Mouse (Mus musculus): Measurements from ENCODE around the gene Clec2l. TPM values are rescaled to one million over a fixed set of nuclear protein-coding genes. Genes with fewer than 3 reads are reported as not detected.

Gene Clec2l
- polyA plus RNA-seq (2012; rRNA removed) = 16.1 and 18.2 TPM in 2 replicates
- polyA plus RNA-seq (2014; fragmentation: Nextera tagmentation; extraction: Ambion mirVana) = 6.3 and 11.7 TPM in 2 replicates

GRCm38 (mm10) chr6:38662714-38663615 lies at the start of gene Clec2l:
Gene Clec2l, plus strand, starts transcription at chr6:38663069.
- DNase-seq (ENCODE audit: low spot score) = no peak
- peak within 1 kb of the TSS; percentile 67 for H3K9ac ChIP-seq (ENCODE audit: low read depth, low read length, severe bottlenecking)
- no peaks in the 10 kb centered on the region for H3K36me3 ChIP-seq (ENCODE audit: control insufficient read depth, insufficient read depth, low read length)
- ATAC-seq (ENCODE audit: low FRiP score, low read depth) = peak; percentile 85
- peaks cover 11% of the 10 kb centered on the region; the same call in 1 of the 2 replicates for H3K27me3 ChIP-seq (ENCODE audit: control insufficient read depth, insufficient read depth, low read length)
- 0% methylated on average over 33 of the region's 84 CpGs for WGBS
- no peaks in the 10 kb centered on the region for H3K4me1 ChIP-seq (ENCODE audit: control insufficient read depth, insufficient read depth, low read length)
- H3K27ac ChIP-seq (replicated peaks; ENCODE audit: low read depth, low read length) = no peak within 1 kb of the TSS
- TF ChIP-seq POLR2A (IDR thresholded peaks at IDR 0.05; ENCODE audit: borderline replicate concordance, extremely low read depth, insufficient read depth, insufficient read length) = no peak
- peak within 1 kb of the TSS; percentile 89 for H3K4me2 ChIP-seq (replicated peaks; ENCODE audit: low read depth, low read length, severe bottlenecking)
- peak within 1 kb of the TSS; percentile 53 for H3K4me3 ChIP-seq (replicated peaks; ENCODE audit: low read length)
- H3K9me3 ChIP-seq (ENCODE audit: control insufficient read depth, low read length) = no peaks in the 10 kb centered on the region

GRCm38 (mm10) chr6:38622406-38622805 lies 40.5 kb upstream of the Clec2l start:
- no peak overlapping the region for H3K4me2 ChIP-seq (replicated peaks; ENCODE audit: low read depth, low read length, severe bottlenecking)
- WGBS = 96% methylated on average over 1 of the region's 1 CpGs
- no peak overlapping the region for H3K27ac ChIP-seq (replicated peaks; ENCODE audit: low read depth, low read length)
- H3K4me3 ChIP-seq (replicated peaks; ENCODE audit: low read length) = no peak overlapping the region
- H3K36me3 ChIP-seq (ENCODE audit: control insufficient read depth, insufficient read depth, low read length) = peaks cover 29% of the 10 kb centered on the region
- no peak for ATAC-seq (ENCODE audit: low FRiP score, low read depth)
- H3K4me1 ChIP-seq (ENCODE audit: control insufficient read depth, insufficient read depth, low read length) = 0 out of 2 replicates have a peak, but pooled peaks cover 6% of the 10 kb centered on the region
- TF ChIP-seq POLR2A (IDR thresholded peaks at IDR 0.05; ENCODE audit: borderline replicate concordance, extremely low read depth, insufficient read depth, insufficient read length) = no peak
- H3K27me3 ChIP-seq (ENCODE audit: control insufficient read depth, insufficient read depth, low read length) = no peaks in the 10 kb centered on the region
- no peak for DNase-seq (ENCODE audit: low spot score)
- H3K9me3 ChIP-seq (ENCODE audit: control insufficient read depth, low read length) = peaks cover 5% of the 10 kb centered on the region; the same call in 1 of the 2 replicates
- H3K9ac ChIP-seq (ENCODE audit: low read depth, low read length, severe bottlenecking) = no peak overlapping the region

GRCm38 (mm10) chr6:38623457-38623856 lies 39.4 kb upstream of the Clec2l start:
- no peak overlapping the region for H3K4me3 ChIP-seq (replicated peaks; ENCODE audit: low read length)
- ATAC-seq (ENCODE audit: low FRiP score, low read depth) (no peak), DNase-seq (ENCODE audit: low spot score) (no peak)
- no peak overlapping the region; the same call in 1 of the 2 replicates for H3K27ac ChIP-seq (replicated peaks; ENCODE audit: low read depth, low read length)
- H3K9me3 ChIP-seq (ENCODE audit: control insufficient read depth, low read length) = no peaks in the 10 kb centered on the region
- H3K36me3 ChIP-seq (ENCODE audit: control insufficient read depth, insufficient read depth, low read length) = peaks cover 20% of the 10 kb centered on the region
- no peaks in the 10 kb centered on the region for H3K27me3 ChIP-seq (ENCODE audit: control insufficient read depth, insufficient read depth, low read length)
- TF ChIP-seq POLR2A (IDR thresholded peaks at IDR 0.05; ENCODE audit: borderline replicate concordance, extremely low read depth, insufficient read depth, insufficient read length) = no peak
- H3K9ac ChIP-seq (ENCODE audit: low read depth, low read length, severe bottlenecking) = no peak overlapping the region
- H3K4me1 ChIP-seq (ENCODE audit: control insufficient read depth, insufficient read depth, low read length) = 0 out of 2 replicates have a peak, but pooled peaks cover 6% of the 10 kb centered on the region
- WGBS = 81% methylated on average over 2 of the region's 2 CpGs
- no peak overlapping the region for H3K4me2 ChIP-seq (replicated peaks; ENCODE audit: low read depth, low read length, severe bottlenecking)

GRCm38 (mm10) chr6:38624439-38624838 lies 38.4 kb upstream of the Clec2l start:
- Histone ChIP-seq H3K9me3 (ENCODE audit: control insufficient read depth, low read length) (no peaks in the 10 kb centered on the region), H3K4me3 (replicated peaks; ENCODE audit: low read length) (no peak overlapping the region), H3K9ac (ENCODE audit: low read depth, low read length, severe bottlenecking) (no peak overlapping the region), H3K36me3 (ENCODE audit: control insufficient read depth, insufficient read depth, low read length) (peaks cover 14% of the 10 kb centered on the region), H3K27ac (replicated peaks; ENCODE audit: low read depth, low read length) (no peak overlapping the region), H3K4me1 (ENCODE audit: control insufficient read depth, insufficient read depth, low read length) (0 out of 2 replicates have a peak, but pooled peaks cover 6% of the 10 kb centered on the region), H3K27me3 (ENCODE audit: control insufficient read depth, insufficient read depth, low read length) (no peaks in the 10 kb centered on the region), H3K4me2 (replicated peaks; ENCODE audit: low read depth, low read length, severe bottlenecking) (no peak overlapping the region)
- ATAC-seq (ENCODE audit: low FRiP score, low read depth) (no peak), DNase-seq (ENCODE audit: low spot score) (no peak)
- TF ChIP-seq POLR2A (IDR thresholded peaks at IDR 0.05; ENCODE audit: borderline replicate concordance, extremely low read depth, insufficient read depth, insufficient read length) = no peak
- WGBS = 46% methylated on average over 1 of the region's 1 CpGs

GRCm38 (mm10) chr6:38626086-38626485 lies 36.8 kb upstream of the Clec2l start:
- H3K27me3 ChIP-seq (ENCODE audit: control insufficient read depth, insufficient read depth, low read length) = no peaks in the 10 kb centered on the region
- no peak for DNase-seq (ENCODE audit: low spot score)

More at GRCm38 (mm10) chr6:38626086-38626485, 36.8 kb upstream of the Clec2l start:
- no peak overlapping the region for H3K27ac ChIP-seq (replicated peaks; ENCODE audit: low read depth, low read length)
- H3K36me3 ChIP-seq (ENCODE audit: control insufficient read depth, insufficient read depth, low read length) = peaks cover 5% of the 10 kb centered on the region; the same call in 1 of the 2 replicates
- 0 out of 2 replicates have a peak, but pooled peaks cover 6% of the 10 kb centered on the region for H3K4me1 ChIP-seq (ENCODE audit: control insufficient read depth, insufficient read depth, low read length)
- H3K4me2 ChIP-seq (replicated peaks; ENCODE audit: low read depth, low read length, severe bottlenecking) = no peak overlapping the region
- no peak for TF ChIP-seq POLR2A (IDR thresholded peaks at IDR 0.05; ENCODE audit: borderline replicate concordance, extremely low read depth, insufficient read depth, insufficient read length)
- no peak overlapping the region for H3K4me3 ChIP-seq (replicated peaks; ENCODE audit: low read length)
- no peak overlapping the region for H3K9ac ChIP-seq (ENCODE audit: low read depth, low read length, severe bottlenecking)
- no peak for ATAC-seq (ENCODE audit: low FRiP score, low read depth)
- WGBS = 94% methylated on average over 5 of the region's 5 CpGs
- H3K9me3 ChIP-seq (ENCODE audit: control insufficient read depth, low read length) = no peaks in the 10 kb centered on the region

All from limb, embryonic 14.5 days (tissue).